Mouse (Mus musculus) ES-Bruce4 (cell line): ENCODE measurements around the gene Gm8300.
"Not testable (repeated sequence)": the region's sequence is repeated elsewhere in the genome, so short reads cannot be mapped to it uniquely, and the experiment has no call there.

ENCODE experiments used
- CTCF ChIP-seq: IDR thresholded peaks from one replicate; pipeline ENCODE4 v1.8.1; 2011; ENCODE audit warnings: low read depth, low read length
- EP300 ChIP-seq: IDR thresholded peaks from 2 replicates; pipeline ENCODE4 v1.6.1; 2011; ENCODE audit warnings: low read depth, low read length; ENCODE audit not compliant: insufficient read depth

DNA sequence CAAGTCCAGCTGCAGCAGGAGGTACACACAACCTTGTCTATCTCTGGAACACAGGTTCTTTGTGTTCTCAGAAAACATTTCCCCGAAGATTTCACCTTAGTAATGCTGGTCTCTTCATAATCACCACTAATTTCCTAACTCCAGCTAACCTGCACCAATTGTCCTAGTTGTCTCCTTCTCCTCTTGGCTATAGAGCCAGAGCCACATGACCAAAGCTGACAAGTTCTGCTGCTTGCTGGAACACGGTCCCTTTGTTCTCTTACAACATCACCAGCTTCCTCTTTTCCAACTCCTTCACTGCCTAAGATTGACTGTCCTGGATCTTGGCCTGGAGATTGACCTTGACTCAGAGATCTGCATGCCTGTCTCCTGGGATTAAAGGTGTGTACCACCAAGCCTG lies 25.4 kb upstream of the Gm8300 start:
- TF ChIP-seq CTCF, EP300: not testable (repeated sequence)
